Mouse (Mus musculus) thymus, adult 2 months (tissue): Measurements from ENCODE around the gene Mtmr3. TPM values are rescaled to one million over a fixed set of nuclear protein-coding genes. Genes with fewer than 3 reads are reported as not detected.

Experiments used
- DNase-seq: peaks from one replicate; pipeline ENCODE4 v3.0.0; 2021
- H3K27ac ChIP-seq: fragments of 200-500 bp; 2 replicates; pipeline ENCODE4 v1.5.1; 2012; ENCODE audit warnings: low read length, control low read depth; ENCODE audit not compliant: control insufficient read depth, insufficient read depth
- H3K27me3 ChIP-seq: fragments of 200-500 bp; 2 replicates; pipeline ENCODE4 v1.6.1; 2012; ENCODE audit warnings: mild to moderate bottlenecking, low read length, moderate library complexity, mixed read lengths; ENCODE audit not compliant: control insufficient read depth, insufficient read depth
- H3K36me3 ChIP-seq: fragments of 200-500 bp; 2 replicates; pipeline ENCODE4 v1.6.1; 2012; ENCODE audit warnings: mild to moderate bottlenecking, low read length, moderate library complexity; ENCODE audit not compliant: control insufficient read depth, insufficient read depth
- H3K4me1 ChIP-seq: fragments of 200-500 bp; replicated peaks from 2 replicates; pipeline ENCODE4 v1.6.1; 2012; ENCODE audit warnings: low read length; ENCODE audit not compliant: control insufficient read depth, insufficient read depth
- H3K4me3 ChIP-seq: fragments of 200-500 bp; 2 replicates; pipeline ENCODE4 v1.5.1; 2012; ENCODE audit warnings: mild to moderate bottlenecking, low read length, control low read depth, moderate library complexity; ENCODE audit not compliant: control insufficient read depth, insufficient read depth
- CTCF ChIP-seq: fragments of 200-500 bp; IDR thresholded peaks from 2 replicates; pipeline ENCODE4 v1.5.1; 2012; ENCODE audit warnings: mild to moderate bottlenecking, control low read depth, low read length, moderate library complexity, borderline replicate concordance; ENCODE audit not compliant: control insufficient read depth, poor library complexity, insufficient read depth; ENCODE audit errors: extremely low read depth
- POLR2A ChIP-seq: fragments of 200-500 bp; IDR thresholded peaks from 2 replicates; pipeline ENCODE4 v1.6.1; 2012; ENCODE audit warnings: mild to moderate bottlenecking, low read length, control low read depth, moderate library complexity; ENCODE audit not compliant: control insufficient read depth, poor library complexity, insufficient read depth; ENCODE audit errors: extremely low read depth
- WGBS: fragments of 180-500 bp; shearing (Covaris S2); methylation state at CpG from one replicate; pipeline ENCODE4 v1.1.7; 2018; 5-methylcytosine and 5-hydroxymethylcytosine counted together
- polyA plus RNA-seq: library from polyadenylated mRNA; depleted of rRNA; stranded (reverse); fragments of >200 nt; gene quantifications from 2 replicates; pipeline ENCODE4 v1.2.3, GENCODE M21; 2012; rRNA removed

The Mtmr3 gene
- polyA plus RNA-seq, 1 experiment: 55.9 TPM

GRCm38 (mm10) chr11:4437318-4437717 lies 157.3 kb downstream of the Mtmr3 start:
- Histone ChIP-seq H3K27ac (no peak overlapping the region), H3K36me3 (no peaks in the 10 kb centered on the region), H3K4me1 (no peaks in the 10 kb centered on the region), H3K4me3 (no peak overlapping the region), H3K27me3 (no peaks in the 10 kb centered on the region)
- no peak for DNase-seq
- no peak for TF ChIP-seq POLR2A
- no peak for TF ChIP-seq CTCF
- 100% methylated on average over 1 of the region's 1 CpGs for WGBS

- Histone ChIP-seq H3K27me3 (no peaks in the 10 kb centered on the region), H3K4me3 (no peak overlapping the region), H3K36me3 (no peaks in the 10 kb centered on the region), H3K27ac (no peak overlapping the region), H3K4me1 (no peaks in the 10 kb centered on the region)
- TF ChIP-seq CTCF: no peak
- TF ChIP-seq POLR2A: no peak
- no peak for DNase-seq
- WGBS: 78% methylated on average over 3 of the region's 3 CpGs
Measured at GRCm38 (mm10) chr11:4436631-4437030, 158.0 kb downstream of the Mtmr3 start.

- no peak overlapping the region for H3K4me3 ChIP-seq
- no peaks in the 10 kb centered on the region for H3K27me3 ChIP-seq
- no peaks in the 10 kb centered on the region for H3K36me3 ChIP-seq
- H3K27ac ChIP-seq: no peak overlapping the region
- DNase-seq: no peak
- no peaks in the 10 kb centered on the region for H3K4me1 ChIP-seq
- WGBS: 76% methylated on average over 4 of the region's 4 CpGs
- TF ChIP-seq CTCF (no peak), POLR2A (no peak)
Measured at GRCm38 (mm10) chr11:4434461-4434860, 160.2 kb downstream of the Mtmr3 start.

Other genes starting within 250 kb of the Mtmr3 start
- gene Hormad2, start 153.8 kb downstream of the Mtmr3 start, polyA plus RNA-seq: 0.10 and 0.28 TPM in 2 replicates
- not detected in 2 replicates for gene Gm11032, start 25.2 kb upstream of the Mtmr3 start, polyA plus RNA-seq
- gene Ascc2, start 42.9 kb upstream of the Mtmr3 start, polyA plus RNA-seq: 26.0 and 29.1 TPM in 2 replicates
- gene Uqcr10, start 109.5 kb upstream of the Mtmr3 start, polyA plus RNA-seq: 662 and 850 TPM in 2 replicates
- gene Zmat5, start 109.8 kb upstream of the Mtmr3 start, polyA plus RNA-seq: 66.0 and 73.8 TPM in 2 replicates
- 0.11 and 0.19 TPM in 2 replicates for gene Cabp7, start 151.9 kb upstream of the Mtmr3 start, polyA plus RNA-seq